Mouse (Mus musculus) gastrocnemius, adult 2 months (tissue): ENCODE data around the gene 9930111J21Rik2. TPM values are rescaled to one million over a fixed set of nuclear protein-coding genes. Genes with fewer than 3 reads are reported as not detected.
"Not testable (repeated sequence)": the region's sequence is repeated elsewhere in the genome, so short reads cannot be mapped to it uniquely, and the experiment has no call there.

Source experiments
- DNase-seq: peaks from one replicate; pipeline ENCODE4 v3.0.0; 2022
- H3K27ac ChIP-seq: fragments of 200-600 bp; 2 replicates; pipeline ENCODE4 v1.8.1; 2022; ENCODE audit warnings: mild to moderate bottlenecking
- H3K4me3 ChIP-seq: fragments of 200-600 bp; 2 replicates; pipeline ENCODE4 v1.8.1; 2022; ENCODE audit warnings: mild to moderate bottlenecking, moderate library complexity
- intact Hi-C: fragments of 180-260 bp; cut with DNase I; formaldehyde crosslinking; loops from one replicate; pipeline ENCODE4 v1.15.1; 2025
- total RNA-seq, 2 experiments: library from RNA; stranded (reverse); gene quantifications; 2 replicates each; pipeline ENCODE4 v1.2.3; 2021

The 9930111J21Rik2 gene
- total RNA-seq, 2 experiments from 2014 or later: 1.0 to 2.5 TPM

- intact Hi-C loops, H3K4me3 ChIP-seq, H3K27ac ChIP-seq, DNase-seq: not testable (repeated sequence)
Observed at GRCm38 (mm10) chr11:49050064-49050463, 978 bp downstream of the 9930111J21Rik2 start.

- DNase-seq, H3K4me3 ChIP-seq, intact Hi-C loops, H3K27ac ChIP-seq: not testable (repeated sequence)
Observed at GRCm38 (mm10) chr11:49012074-49012473, 39.0 kb downstream of the 9930111J21Rik2 start.

GRCm38 (mm10) chr11:49006785-49007184, 44.3 kb downstream of the 9930111J21Rik2 start:
- DNase-seq, intact Hi-C loops, H3K4me3 ChIP-seq, H3K27ac ChIP-seq: not testable (repeated sequence)

GRCm38 (mm10) chr11:49006317-49006716, 44.7 kb downstream of the 9930111J21Rik2 start:
- H3K4me3 ChIP-seq, intact Hi-C loops, H3K27ac ChIP-seq, DNase-seq: not testable (repeated sequence)

- H3K4me3 ChIP-seq, DNase-seq, H3K27ac ChIP-seq, intact Hi-C loops: not testable (repeated sequence)
Observed at GRCm38 (mm10) chr11:49000411-49000810, 50.6 kb downstream of the 9930111J21Rik2 start.

GRCm38 (mm10) chr11:48994018-48994417, 57.0 kb downstream of the 9930111J21Rik2 start, which contains the start of gene Tgtp1:
Tgtp1 (minus strand) TSS chr11:48994172.
- not testable (repeated sequence) for H3K4me3 ChIP-seq, DNase-seq
- 0 out of 2 replicates have a peak within 1 kb of the TSS, but pooled peaks have one; percentile 24 for H3K27ac ChIP-seq
- intact Hi-C loops: loop anchor here (10.0 kb wide), 1 partner anchor 91 kb away; no protein-coding TSS in a partner anchor

DNA sequence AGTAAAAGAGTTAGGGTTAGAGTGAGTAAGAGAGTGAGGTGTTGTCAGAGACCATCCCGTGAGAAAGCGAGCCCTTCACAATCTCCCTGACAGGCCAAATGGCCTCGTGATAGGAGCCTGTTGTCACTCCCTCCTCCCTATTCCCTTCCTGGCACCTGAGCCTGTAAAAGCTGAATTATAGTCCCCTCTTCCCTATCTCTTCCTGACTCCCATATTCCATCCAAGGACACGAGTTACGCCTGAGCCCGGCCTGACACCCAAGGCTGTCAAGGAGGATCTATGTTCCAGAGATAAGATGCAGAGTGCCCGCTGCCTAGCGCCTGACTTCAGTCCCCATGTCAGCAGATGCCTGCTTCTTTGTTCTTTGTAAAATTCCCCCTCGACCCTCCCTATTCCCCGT, 57.7 kb downstream of the 9930111J21Rik2 start:
- DNase-seq, H3K4me3 ChIP-seq, H3K27ac ChIP-seq: not testable (repeated sequence)
- intact Hi-C loops: loop anchor here (10.0 kb wide), 1 partner anchor 92 kb away; no protein-coding TSS in a partner anchor

DNA sequence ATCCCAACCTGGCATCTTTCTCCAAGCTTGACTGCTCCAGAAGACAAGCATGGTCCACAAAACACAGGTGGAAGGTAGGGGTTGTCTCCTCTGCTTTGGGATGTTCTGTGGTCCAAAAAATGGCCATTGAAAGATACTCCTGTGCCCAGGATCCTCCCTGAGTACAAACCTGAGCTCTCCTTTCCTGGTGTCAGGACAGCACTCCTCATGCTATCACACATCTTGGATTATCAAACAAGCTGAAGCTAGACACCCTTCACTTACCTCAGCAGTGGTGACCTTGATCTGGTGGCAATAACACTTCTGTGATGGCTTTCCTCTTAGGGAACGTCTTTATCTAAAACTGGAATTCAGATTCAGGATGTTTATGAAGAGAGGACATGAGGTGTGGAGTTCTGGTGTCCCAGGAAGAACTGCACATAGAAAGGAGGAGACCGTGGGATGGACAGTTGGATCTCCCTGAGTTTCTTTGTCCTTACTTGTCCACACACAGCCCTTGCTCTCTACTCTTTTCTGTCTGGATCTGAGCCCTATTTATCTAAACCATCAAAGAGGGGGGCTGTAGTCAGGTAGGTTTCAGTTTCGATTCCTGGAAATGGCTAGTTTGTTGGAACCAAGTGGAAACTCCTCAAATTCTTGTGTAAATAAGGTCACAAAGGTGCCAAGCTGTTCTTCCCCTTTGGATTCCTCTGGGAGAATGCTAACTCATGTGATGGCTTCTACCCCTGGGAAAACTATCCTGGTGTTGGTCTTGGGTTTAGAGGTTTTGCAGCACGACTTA, 59.1 kb downstream of the 9930111J21Rik2 start, which contains the start of gene Gm12185:
Gene Gm12185 (minus strand): TSS at position 487 of the 781 bp plus-strand sequence.
- DNase-seq: not testable (repeated sequence)
- peak within 1 kb of the TSS; percentile 79 for H3K27ac ChIP-seq
- intact Hi-C loops: loop anchor here (10.0 kb wide), 1 partner anchor 93 kb away; no protein-coding TSS in a partner anchor

DNA sequence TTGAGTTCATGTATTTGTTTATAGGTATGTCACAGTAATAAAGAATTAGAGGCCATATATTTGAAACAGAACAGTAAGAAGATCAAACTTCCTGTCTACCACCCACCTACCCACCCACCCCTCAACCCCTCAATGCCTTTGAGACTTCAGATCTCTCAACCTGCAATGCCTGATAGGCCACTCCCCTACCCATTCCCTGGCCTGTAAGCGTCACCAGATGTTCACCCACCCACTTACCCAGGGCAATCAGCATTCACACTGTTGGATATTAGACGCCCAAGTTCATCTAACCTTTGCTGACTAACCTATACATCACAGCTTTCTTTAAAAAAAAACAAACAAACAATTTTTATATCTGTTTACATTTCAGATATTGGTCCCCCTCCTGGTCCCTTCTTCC, 61.1 kb downstream of the 9930111J21Rik2 start:
- not testable (repeated sequence) for H3K27ac ChIP-seq, DNase-seq, H3K4me3 ChIP-seq
- intact Hi-C loops: loop anchor here (10.0 kb wide), 1 partner anchor 95 kb away; no protein-coding TSS in a partner anchor

More for the DNA sequence above, 59.1 kb downstream of the 9930111J21Rik2 start, which contains the start of gene Gm12185:
- H3K4me3 ChIP-seq: peak within 1 kb of the TSS; percentile 26

- intact Hi-C loops, DNase-seq, H3K27ac ChIP-seq, H3K4me3 ChIP-seq: not testable (repeated sequence)
Observed at GRCm38 (mm10) chr11:48988219-48988618, 62.8 kb downstream of the 9930111J21Rik2 start.

DNA sequence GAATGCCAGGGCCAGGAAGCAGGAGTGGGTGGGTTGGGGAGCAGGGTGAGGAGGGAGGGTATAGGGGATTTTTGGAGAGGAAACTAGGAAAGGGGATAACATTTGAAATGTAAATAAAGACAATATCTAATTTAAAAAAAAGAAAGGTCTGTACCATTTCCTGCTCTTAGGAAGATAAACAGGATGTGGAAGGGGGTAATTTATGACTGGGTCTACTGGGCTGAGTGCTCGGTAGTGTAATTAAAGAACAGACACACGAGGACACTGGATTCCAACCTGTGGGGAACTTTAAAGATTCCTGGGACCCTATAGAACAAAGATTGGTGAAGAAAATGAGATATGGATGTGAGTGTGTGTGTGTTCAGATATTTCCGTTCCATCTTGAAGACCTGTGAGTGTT, 68.2 kb downstream of the 9930111J21Rik2 start:
- DNase-seq, H3K27ac ChIP-seq, H3K4me3 ChIP-seq, intact Hi-C loops: not testable (repeated sequence)

- intact Hi-C loops: not testable (repeated sequence)
Observed at GRCm38 (mm10) chr11:48980052-48980451, 71.0 kb downstream of the 9930111J21Rik2 start.

GRCm38 (mm10) chr11:48979251-48979650, 71.8 kb downstream of the 9930111J21Rik2 start, which contains the start of gene 9930111J21Rik1:
9930111J21Rik1 (minus strand) TSS chr11:48979398.
- DNase-seq, intact Hi-C loops, H3K4me3 ChIP-seq, H3K27ac ChIP-seq: not testable (repeated sequence)

More at GRCm38 (mm10) chr11:48980052-48980451, 71.0 kb downstream of the 9930111J21Rik2 start:
- H3K27ac ChIP-seq, DNase-seq, H3K4me3 ChIP-seq: not testable (repeated sequence)

- H3K4me3 ChIP-seq, H3K27ac ChIP-seq, intact Hi-C loops, DNase-seq: not testable (repeated sequence)
Observed at GRCm38 (mm10) chr11:48978240-48978939, 72.7 kb downstream of the 9930111J21Rik2 start, which contains the start of gene Olfr56. Olfr56 (plus strand) TSS chr11:48978889.

DNA sequence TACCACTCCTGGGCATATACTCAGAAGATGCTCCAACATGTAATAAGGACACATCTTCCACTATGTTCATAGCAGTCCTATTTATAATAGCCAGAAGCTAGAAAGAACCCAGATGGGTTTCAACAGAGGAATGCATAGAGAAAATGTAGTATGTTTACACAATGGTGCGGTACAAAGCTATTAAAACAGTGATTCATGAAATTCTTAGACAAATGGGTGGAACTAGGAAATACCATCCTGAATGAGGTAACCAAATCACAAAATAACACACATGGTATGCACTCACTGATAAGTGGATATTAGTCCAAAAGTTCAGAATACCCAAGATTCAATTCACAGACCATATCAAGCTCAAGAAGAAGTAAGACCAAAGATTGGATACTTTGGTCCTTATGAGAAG, 76.4 kb downstream of the 9930111J21Rik2 start:
- DNase-seq, intact Hi-C loops, H3K4me3 ChIP-seq, H3K27ac ChIP-seq: not testable (repeated sequence)
